Mouse (Mus musculus) layer of hippocampus, adult 18-20 months (tissue): ENCODE measurements at regions not wholly inside any gene's neighbourhood (a gene's known extent, or its start where the extent isn't known, plus 50 kb on each side); places are given as distances from the start of the nearest gene placed in this dataset.
"Not testable (repeated sequence)": the region's sequence is repeated elsewhere in the genome, so short reads cannot be mapped to it uniquely, and the experiment has no call there.

ENCODE experiments used
- DNase-seq, 2 experiments: peaks; one replicate each; pipeline ENCODE4 v3.0.0; 2022; ENCODE audit warnings: low spot score in 2 of 2

GRCm38 (mm10) chr7:73611866-73612751 is 70.5 kb upstream of the Chd2 start:
- DNase-seq = no peak

DNA sequence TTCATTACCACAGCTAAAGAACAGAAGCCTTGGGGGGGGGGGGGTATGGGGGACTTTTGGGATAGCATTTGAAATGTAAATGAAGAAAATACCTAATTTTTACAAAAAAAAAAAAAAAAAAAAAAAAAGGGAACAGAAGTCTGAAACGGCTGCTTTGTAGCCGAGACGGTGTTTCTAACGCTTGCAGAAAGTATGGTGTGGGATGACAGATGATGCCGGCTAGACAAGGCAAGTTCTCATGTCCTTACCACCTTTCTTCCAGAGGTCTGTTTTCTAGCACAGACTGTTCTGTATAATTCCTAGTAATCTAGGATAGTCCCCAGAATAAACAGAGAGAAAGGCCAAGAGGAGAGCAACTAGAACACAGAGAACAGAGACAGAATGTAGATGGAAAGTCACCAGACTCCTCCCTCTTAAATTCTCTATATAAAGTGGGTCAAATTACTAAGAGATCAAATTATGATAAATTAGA is 67.2 kb upstream of the Chd2 start:
- DNase-seq = peak in 1 of 2 experiments; percentile 11

- peak in 1 of 2 experiments; percentile 18 for DNase-seq
Measured at GRCm38 (mm10) chr7:73608070-73608803, 66.6 kb upstream of the Chd2 start.

- peak in 1 of 2 experiments; percentile 27 for DNase-seq
Measured at GRCm38 (mm10) chr7:73607450-73608005, 65.9 kb upstream of the Chd2 start.

DNA sequence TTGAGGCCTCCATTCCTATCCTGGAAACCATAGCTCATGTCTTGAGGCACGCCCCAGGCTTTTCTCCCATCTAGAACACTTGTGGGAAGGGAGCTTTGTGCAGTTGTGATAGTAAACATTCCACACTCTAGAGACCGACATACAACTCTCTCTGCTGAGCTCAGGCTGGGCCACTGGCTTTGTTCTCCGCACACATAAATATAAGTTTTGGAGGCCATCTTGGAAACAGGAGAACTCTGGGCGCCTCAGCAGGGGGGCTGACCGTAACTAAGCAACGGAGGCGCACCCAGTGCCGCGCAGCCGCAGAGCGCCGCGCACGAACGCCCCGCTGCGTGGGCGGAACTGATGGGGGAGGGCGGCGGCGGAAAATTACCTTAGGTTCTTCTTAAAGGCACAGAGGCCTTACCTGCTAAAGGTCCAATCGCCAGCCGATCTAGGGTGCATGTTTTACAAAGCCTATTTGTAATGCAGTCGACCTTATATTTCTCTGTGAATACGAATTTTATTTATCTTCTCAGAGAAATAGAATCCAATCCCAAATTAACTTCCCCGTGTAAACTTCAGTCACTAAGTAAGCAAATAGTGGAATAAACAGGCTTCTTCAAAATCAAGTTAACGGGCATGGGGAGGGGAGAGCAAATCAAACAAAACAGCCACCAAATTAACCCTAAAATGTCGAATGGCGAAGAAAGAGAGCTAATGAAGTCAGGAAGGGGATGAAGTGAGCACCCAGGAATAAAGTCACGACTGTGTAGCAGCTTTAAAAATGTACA is 65.2 kb upstream of the Chd2 start:
- DNase-seq = peak; percentile 92 to 96

- DNase-seq = no peak
Measured at GRCm38 (mm10) chr7:73604597-73604996, 63.0 kb upstream of the Chd2 start.

DNA sequence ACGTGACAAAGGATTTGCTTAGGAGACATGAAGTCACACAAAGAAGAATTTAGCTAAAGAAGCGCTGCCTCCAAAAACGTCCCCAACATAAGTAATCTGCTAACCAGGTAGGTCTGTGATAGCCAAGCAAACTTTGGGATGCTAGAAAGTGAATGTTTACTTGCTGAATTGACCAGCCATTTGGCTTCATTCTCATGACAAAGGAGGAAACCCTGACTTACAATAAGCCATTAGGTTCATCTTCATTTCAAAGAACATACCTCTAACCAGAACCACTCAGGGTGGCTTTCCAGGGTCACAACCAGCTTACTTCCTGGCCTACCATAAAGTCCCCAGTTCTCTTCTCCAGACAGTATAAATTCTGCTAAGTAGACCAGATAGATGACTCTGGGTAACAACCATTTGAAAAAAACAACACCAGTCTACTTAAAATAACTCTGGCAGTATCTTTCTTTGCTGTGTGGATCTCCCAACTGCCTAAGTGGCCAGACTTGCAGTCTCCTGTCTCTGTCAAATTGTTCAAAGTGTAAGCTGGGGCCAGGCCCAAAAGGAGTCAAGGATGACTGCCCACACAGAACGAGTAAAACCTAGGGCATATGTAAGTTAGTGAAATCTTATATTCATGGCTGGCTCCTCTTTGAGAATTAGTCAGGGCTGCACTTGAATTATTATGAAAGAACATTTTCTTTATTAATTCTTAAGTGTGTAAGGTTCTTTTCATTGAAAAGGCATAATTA is 61.4 kb upstream of the Chd2 start:
- no peak for DNase-seq

- no peak for DNase-seq
Measured at GRCm38 (mm10) chr7:73601336-73601735, 59.7 kb upstream of the Chd2 start.

GRCm38 (mm10) chr7:73600776-73601175 is 59.1 kb upstream of the Chd2 start:
- no peak for DNase-seq

DNA sequence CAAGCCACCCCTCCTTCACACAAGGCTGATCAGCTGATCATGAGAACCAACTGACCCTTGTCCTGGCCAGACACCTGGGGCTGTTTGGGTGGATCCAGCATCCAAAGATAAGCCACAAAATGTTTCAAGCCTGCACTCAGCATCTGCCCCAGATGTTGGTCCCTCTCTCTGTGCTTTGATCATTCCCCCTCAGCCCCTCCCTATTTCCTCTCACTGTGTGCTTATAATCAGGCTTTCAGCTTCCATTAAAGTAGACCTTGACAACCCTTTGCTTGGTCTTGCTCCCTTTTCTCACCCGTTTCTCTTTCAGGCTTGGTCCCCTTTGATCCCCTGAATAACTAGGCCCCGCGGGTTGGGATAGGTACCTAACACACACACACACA is 58.4 kb upstream of the Chd2 start:
- not testable (repeated sequence) for DNase-seq

DNA sequence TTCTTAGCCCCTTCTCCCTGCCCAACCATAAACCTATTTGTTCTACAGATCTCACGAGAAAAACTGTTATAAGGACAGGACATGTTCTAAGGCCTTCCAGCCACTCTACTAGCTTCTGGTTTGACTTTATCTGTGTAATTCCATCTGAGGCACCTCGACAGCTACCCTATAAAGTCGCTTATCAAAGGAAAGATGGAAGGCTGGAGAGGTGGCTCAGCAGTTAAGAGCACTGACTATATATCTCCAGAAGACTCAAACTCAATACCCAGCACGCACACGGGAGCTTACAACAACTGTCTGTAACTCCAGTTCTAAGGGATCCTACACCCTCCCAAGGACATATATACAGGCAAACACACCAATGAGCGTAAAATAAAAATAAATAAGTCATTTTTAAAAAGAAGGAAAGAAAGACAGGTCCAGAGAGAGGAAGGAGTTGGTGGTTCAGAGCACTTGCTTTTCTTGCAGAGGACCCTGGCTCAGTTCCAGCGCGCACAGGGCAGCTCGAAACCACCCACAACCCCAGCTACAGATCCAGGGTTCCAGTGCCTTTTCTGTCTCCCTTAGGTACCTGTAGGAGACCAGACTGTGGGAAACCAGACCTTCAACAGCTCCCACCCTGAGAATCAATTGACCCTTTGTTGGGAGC is 57.8 kb upstream of the Chd2 start:
- DNase-seq = no peak

DNA sequence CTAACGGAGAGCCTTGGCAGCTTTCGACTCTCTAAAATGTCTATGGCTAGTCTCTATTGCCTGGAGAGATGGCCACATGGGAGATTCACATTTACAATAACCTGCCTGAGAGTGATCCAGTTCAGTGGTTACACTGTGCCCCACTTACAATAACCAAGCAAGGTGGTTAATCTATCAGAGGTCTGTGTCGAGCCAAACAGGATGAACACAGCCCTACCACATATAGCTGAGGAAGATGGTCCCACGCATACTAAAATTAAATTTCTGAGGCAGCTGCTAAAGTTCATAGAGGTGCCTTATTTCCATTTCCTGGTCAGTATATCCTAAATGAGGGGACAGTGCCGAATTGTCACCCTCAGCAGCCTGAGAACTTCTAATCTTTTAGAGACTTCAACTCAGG is 56.3 kb upstream of the Chd2 start:
- no peak for DNase-seq

DNA sequence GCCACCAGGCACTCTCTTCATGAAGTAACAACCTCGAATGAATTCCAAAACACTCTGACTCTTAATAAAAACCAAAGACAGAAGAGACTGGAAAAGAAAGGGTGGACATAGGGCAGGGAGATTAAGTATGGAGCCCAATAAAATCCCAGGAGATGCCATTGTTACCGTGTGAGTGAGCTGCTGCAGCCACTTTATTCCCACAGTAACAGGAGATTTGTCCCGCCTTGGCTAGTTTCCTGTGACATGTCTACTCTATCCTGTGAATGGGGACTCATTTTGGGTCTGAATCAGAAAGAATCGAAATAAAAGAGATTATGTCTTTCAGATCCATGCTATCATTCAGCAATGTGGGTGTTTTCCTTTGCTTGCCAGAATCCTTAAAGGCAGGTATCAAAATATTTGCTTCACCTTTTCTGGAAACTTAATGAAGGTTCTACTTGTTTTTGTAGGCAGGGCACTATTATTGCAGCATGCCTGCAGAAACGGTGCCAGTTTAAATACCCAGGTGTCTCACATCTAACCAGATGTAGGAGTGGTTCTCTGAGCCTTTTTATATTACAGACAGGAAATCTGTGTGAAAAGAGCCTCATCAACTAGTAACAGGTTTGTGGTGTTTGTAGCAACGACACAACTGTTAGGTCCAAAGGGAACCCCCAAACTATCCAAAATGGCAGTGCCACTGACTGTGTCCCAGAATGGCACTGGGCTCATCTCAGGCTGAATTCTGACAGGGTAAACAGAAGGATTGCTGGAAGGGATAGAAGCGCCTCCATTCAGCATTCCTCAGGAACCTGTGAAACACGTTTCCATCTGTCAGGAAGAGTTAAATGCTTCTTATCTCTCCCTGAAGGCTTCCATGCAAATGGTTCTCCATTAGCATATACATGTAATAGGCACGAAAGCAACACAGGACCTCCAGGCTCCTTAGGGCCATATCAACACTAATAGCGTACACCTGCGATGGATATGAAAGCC is 55.5 kb upstream of the Chd2 start:
- DNase-seq = no peak

- no peak for DNase-seq
Measured at GRCm38 (mm10) chr7:73596415-73596814, 54.8 kb upstream of the Chd2 start.

GRCm38 (mm10) chr7:73595860-73596259 is 54.2 kb upstream of the Chd2 start:
- DNase-seq = no peak

DNA sequence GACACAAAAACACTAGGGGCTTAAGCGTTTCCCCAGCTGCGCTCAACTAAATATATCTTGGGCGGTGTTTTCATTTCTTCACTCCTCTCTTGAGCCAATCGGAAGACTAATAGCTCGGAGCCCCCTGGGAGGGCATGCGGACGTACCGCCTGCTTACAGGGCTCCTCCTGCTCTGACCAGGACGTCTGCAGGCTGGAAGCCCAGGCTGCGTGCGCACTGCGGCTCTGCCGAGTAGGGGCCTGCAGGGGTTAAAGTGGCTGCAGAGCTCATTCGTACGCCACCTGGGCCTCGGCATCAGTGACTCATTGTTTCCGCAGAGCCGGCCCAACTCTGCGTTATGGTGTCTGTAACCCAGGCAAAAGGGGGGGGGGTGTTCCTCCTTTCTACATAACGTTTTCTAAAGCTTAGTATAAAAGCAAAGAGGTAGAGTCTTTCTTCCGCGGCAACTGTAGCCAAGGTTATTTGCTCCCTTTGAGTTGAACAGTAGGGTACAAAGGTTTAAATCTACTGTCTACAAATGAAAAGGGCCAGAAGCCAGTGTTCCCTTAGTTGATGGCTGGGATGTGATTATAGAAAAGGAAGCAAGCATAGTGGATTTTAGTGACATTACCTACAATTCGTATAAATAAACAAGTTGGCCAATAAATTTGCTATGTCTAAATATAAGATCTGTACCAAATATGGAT is 53.7 kb upstream of the Chd2 start:
- DNase-seq = peak; percentile 63 to 80

DNA sequence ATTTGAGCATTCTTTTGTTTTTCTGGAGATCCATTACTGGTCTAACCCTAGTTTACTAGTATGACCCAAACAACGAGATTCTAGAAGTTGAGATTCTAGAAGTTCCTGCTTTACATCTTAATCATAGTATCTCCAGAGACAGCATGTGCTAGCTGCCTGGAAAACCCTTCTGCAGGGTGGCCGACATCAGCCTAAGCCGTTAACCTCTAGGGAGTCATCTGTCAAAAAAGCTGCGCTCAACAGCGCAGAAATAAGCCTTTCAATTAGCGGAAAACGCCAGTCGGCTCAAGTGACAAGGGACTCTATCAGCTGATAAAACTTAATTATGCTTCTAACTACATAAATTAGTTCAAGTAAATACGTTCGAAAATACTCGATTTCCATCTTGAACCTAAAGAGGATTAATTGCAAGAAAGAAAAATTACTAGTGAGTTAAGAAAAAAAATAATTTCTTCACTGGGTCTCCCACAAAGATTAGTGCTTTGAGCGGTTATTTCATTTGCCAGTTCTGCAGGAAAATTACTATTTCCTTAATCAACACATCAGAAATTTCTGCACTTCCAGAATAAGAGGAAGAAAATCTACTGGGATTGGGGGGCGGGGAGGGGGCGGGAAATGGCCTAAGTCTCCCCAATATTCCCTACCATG is 53.0 kb upstream of the Chd2 start:
- DNase-seq = peak in 1 of 2 experiments; percentile 22
